Mouse (Mus musculus) limb, embryonic 10.5 days (tissue): ENCODE data around the gene Fem1b. TPM values are rescaled to one million over a fixed set of nuclear protein-coding genes. Genes with fewer than 3 reads are reported as not detected.
A peak's percentile ranks its signal among the peaks of the same experiment; 100 is the strongest.

Experiments used
- DNase-seq: peaks from one replicate; pipeline ENCODE4 v3.0.0-alpha.2; 2017; ENCODE audit warnings: low spot score
- H3K27ac ChIP-seq: fragments of 300-500 bp; sonication (generic); 2 replicates; pipeline ENCODE4 v1.5.1; 2016; ENCODE audit warnings: mild to moderate bottlenecking
- H3K27me3 ChIP-seq: fragments of 300-500 bp; sonication (generic); 2 replicates; pipeline ENCODE4 v1.6.1; 2016; ENCODE audit warnings: low read depth, mild to moderate bottlenecking; ENCODE audit not compliant: poor library complexity, severe bottlenecking
- H3K36me3 ChIP-seq: fragments of 300-500 bp; sonication (generic); 2 replicates; pipeline ENCODE4 v1.6.1; 2016; ENCODE audit warnings: mild to moderate bottlenecking, moderate library complexity
- H3K4me1 ChIP-seq: fragments of 300-500 bp; sonication (generic); 2 replicates; pipeline ENCODE4 v1.6.1; 2016
- H3K4me3 ChIP-seq: fragments of 300-500 bp; sonication (generic); 2 replicates; pipeline ENCODE4 v1.5.1; 2016; ENCODE audit warnings: mild to moderate bottlenecking, moderate library complexity
- H3K9me3 ChIP-seq: fragments of 300-500 bp; sonication (generic); replicated peaks from 2 replicates; pipeline ENCODE4 v1.6.1; 2016; ENCODE audit warnings: mild to moderate bottlenecking
- WGBS: fragments of 180-500 bp; shearing (Covaris S2); methylation state at CpG from one replicate; pipeline ENCODE4 v1.1.7; 2016; 5-methylcytosine and 5-hydroxymethylcytosine counted together
- polyA plus RNA-seq: library from polyadenylated mRNA; unstranded; fragments of >200 nt; fragmentation: Nextera tagmentation; extraction: Ambion mirVana; gene quantifications from 2 replicates; pipeline ENCODE4 v1.2.1, GENCODE M21; 2016

Gene Fem1b
- polyA plus RNA-seq, 1 experiment from 2014 or later: 30.3 TPM

DNA sequence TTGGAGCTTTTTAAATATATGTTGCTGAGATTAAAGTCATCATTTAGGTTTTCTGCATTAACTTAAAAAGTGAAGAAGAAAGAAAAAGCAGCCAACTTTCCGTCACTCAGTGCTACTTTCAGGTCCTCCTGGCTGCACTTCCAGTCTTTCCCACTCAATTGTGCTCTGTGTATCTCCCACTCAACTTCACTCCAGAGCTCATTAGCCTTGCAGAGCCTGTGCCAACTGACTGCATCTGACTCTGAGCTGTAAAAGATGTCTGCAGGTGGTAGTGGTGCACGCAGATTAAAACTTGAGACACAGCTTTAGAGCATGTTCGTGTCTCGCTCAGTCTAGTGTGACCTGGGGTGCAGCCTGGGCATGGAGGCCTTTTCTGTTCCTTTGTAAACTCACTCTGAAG is 53.4 kb downstream of the Fem1b start:
- DNase-seq: no peak
- H3K4me1 ChIP-seq: peaks cover 3% of the 10 kb centered on the region
- 89% methylated on average over 4 of the region's 4 CpGs for WGBS
- H3K4me3 ChIP-seq: no peak overlapping the region
- no peaks in the 10 kb centered on the region for H3K9me3 ChIP-seq
- no peak overlapping the region for H3K27ac ChIP-seq
- H3K36me3 ChIP-seq: no peaks in the 10 kb centered on the region
- 0 out of 2 replicates have a peak, but pooled peaks cover 10% of the 10 kb centered on the region for H3K27me3 ChIP-seq

DNA sequence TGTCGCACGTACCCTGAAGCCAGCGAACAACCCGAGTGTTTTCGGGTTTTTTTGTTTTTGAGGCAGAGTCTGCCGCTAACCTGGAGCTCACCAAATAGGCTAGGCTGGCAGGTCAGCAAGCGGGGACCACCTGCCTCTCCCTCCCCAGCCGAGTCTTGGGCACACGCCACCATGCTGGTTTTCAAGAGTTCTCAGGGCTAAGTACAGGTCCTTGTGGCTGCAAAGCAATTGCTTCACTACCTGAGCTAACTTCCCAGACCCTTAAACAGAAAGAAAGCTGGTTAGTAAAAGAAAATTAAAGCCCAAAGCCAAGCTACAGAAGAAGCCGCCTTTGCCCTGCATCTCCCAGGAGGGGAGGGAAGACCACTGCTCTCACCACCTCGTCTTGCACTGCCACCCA is 61.4 kb downstream of the Fem1b start:
- H3K4me3 ChIP-seq: no peak overlapping the region
- no peaks in the 10 kb centered on the region for H3K36me3 ChIP-seq
- 0 out of 2 replicates have a peak, but pooled peaks cover 6% of the 10 kb centered on the region for H3K4me1 ChIP-seq
- DNase-seq: no peak
- no peaks in the 10 kb centered on the region for H3K27me3 ChIP-seq
- H3K9me3 ChIP-seq: 0 out of 2 replicates have a peak, but pooled peaks cover 1% of the 10 kb centered on the region
- H3K27ac ChIP-seq: no peak overlapping the region
- WGBS: 84% methylated on average over 11 of the region's 11 CpGs

DNA sequence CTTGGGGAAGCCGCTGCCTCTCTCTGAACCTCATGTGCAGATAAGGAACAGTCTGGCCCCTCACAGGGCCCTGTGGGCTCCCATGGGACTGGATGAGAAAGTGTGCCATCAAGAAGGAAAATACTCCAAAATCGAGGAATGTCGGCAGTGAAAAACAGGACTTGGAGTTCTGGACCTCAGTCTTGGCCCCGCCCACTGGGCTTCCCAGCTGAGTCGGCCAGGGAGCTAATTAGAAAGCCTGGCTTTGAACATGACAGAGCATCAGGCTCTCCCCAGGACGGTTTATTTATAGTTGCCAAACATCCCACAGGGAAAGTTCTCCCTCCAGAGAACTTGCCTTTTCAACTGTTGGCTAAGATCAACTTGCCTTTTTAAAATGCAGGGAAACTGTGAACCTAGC is 62.1 kb downstream of the Fem1b start:
- 55% methylated on average over 6 of the region's 6 CpGs for WGBS
- Histone ChIP-seq H3K27ac (no peak overlapping the region), H3K9me3 (0 out of 2 replicates have a peak, but pooled peaks cover 1% of the 10 kb centered on the region), H3K36me3 (no peaks in the 10 kb centered on the region), H3K4me3 (no peak overlapping the region), H3K27me3 (no peaks in the 10 kb centered on the region), H3K4me1 (0 out of 2 replicates have a peak, but pooled peaks cover 6% of the 10 kb centered on the region)
- DNase-seq: no peak

DNA sequence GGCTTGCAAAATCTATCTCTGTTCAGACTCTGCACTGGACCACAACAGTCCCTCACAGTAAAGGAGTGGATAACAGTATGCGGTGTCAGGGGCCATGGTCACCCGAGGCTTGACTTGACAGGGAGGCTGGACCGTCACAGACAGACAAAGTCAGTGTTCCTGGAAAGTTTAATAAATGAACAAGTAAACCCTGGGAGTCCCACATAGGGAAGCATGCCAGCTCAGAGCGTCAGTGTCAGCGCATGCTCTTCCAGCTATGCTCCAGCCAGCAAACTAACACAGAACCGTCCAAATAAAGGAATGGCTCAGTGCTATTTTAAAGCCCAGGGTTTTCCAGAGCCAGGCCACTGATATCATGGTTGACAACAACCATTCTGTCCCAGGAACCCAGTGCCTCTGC is 65.1 kb downstream of the Fem1b start:
- Histone ChIP-seq H3K4me1 (0 out of 2 replicates have a peak, but pooled peaks cover 4% of the 10 kb centered on the region), H3K27ac (no peak overlapping the region), H3K27me3 (peaks cover 5% of the 10 kb centered on the region; the same call in 1 of the 2 replicates), H3K36me3 (no peaks in the 10 kb centered on the region), H3K9me3 (no peaks in the 10 kb centered on the region), H3K4me3 (no peak overlapping the region)
- 88% methylated on average over 6 of the region's 6 CpGs for WGBS
- DNase-seq: no peak

DNA sequence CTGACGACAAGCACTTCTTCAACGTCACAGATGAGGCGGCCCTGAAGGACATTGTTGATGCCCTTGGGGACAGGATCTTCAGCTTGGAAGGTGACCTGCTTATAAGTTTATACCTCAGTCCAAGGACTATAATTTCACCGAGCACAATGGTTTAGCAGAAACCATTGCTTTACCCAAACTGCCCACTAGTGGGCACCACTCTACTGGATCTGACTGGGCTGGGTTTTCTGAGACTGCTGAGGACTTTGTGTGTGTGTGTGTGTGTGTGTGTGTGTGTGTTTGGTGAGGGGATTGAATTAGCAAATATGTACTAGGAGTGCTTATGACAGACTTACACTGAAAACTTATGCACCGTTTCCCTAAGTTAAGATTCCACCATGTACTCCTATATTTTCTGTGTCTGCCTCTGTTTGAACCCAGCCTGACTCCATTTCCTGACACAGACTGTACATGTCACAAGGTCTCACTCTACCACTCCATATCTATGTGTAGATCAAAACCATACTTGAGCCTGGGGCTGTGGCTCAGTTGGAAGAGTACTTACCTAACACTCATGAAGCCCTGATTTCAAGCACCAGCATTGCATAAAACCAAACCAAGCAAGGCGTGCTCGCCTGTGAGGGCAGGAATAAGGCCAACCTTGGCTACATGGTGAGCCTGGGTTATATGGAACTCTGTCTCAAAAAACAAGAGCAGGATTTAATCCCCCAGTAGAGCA is 67.0 kb downstream of the Fem1b start:
- Histone ChIP-seq H3K27ac (no peak overlapping the region), H3K9me3 (no peaks in the 10 kb centered on the region), H3K36me3 (no peaks in the 10 kb centered on the region), H3K27me3 (peaks cover 5% of the 10 kb centered on the region; the same call in 1 of the 2 replicates), H3K4me3 (no peak overlapping the region), H3K4me1 (0 out of 2 replicates have a peak, but pooled peaks cover 4% of the 10 kb centered on the region)
- peak; percentile 70 for DNase-seq
- 53% methylated on average over 7 of the region's 7 CpGs for WGBS

Other genes starting within 250 kb of the Fem1b start
- gene Itga11, start 134.1 kb downstream of the Fem1b start, polyA plus RNA-seq: 0.45 and 2.2 TPM in 2 replicates
- gene Cln6, start 26.9 kb upstream of the Fem1b start, polyA plus RNA-seq: 16.4 and 18.5 TPM in 2 replicates
- 3.8 and 4.4 TPM in 2 replicates for gene Calml4, start 46.1 kb upstream of the Fem1b start, polyA plus RNA-seq
- 47.4 and 53.9 TPM in 2 replicates for gene Pias1, start 176.0 kb upstream of the Fem1b start, polyA plus RNA-seq